Mouse (Mus musculus) intestine, embryonic 16.5 days (tissue): ENCODE data around the gene Dppa3. TPM values are rescaled to one million over a fixed set of nuclear protein-coding genes. Genes with fewer than 3 reads are reported as not detected.
A peak's percentile ranks its signal among the peaks of the same experiment; 100 is the strongest.

ENCODE experiments used
- ATAC-seq: fragments of 200-750 bp; cut with Nextera tagmentation; 2 replicates; pipeline ENCODE4 v1.8.0; 2017; ENCODE audit warnings: moderate TSS enrichment, moderate library complexity
- H3K27ac ChIP-seq: fragments of 300-500 bp; sonication (generic); 2 replicates; pipeline ENCODE4 v1.5.1; 2014; ENCODE audit warnings: mild to moderate bottlenecking, low read length
- H3K27me3 ChIP-seq: fragments of 300-500 bp; sonication (generic); replicated peaks from 2 replicates; pipeline ENCODE4 v1.6.1; 2014; ENCODE audit warnings: low read length, control low read depth, mixed read lengths; ENCODE audit not compliant: control insufficient read depth, insufficient read depth
- H3K36me3 ChIP-seq: fragments of 300-500 bp; sonication (generic); 2 replicates; pipeline ENCODE4 v1.6.1; 2014; ENCODE audit warnings: low read length, control low read depth; ENCODE audit not compliant: control insufficient read depth, insufficient read depth
- H3K4me1 ChIP-seq: fragments of 300-500 bp; sonication (generic); 2 replicates; pipeline ENCODE4 v1.6.1; 2014; ENCODE audit warnings: low read length, control low read depth, mixed read lengths; ENCODE audit not compliant: control insufficient read depth, insufficient read depth
- H3K4me2 ChIP-seq: fragments of 300-500 bp; sonication (generic); 2 replicates; pipeline ENCODE4 v1.6.1; 2014; ENCODE audit warnings: low read depth, low read length, control low read depth
- H3K4me3 ChIP-seq: fragments of 300-500 bp; sonication (generic); 2 replicates; pipeline ENCODE4 v1.5.1; 2014; ENCODE audit warnings: mild to moderate bottlenecking, low read length
- H3K9ac ChIP-seq: fragments of 300-500 bp; sonication (generic); 2 replicates; pipeline ENCODE4 v1.6.1; 2014; ENCODE audit warnings: low read depth, low read length
- H3K9me3 ChIP-seq: fragments of 300-500 bp; sonication (generic); 2 replicates; pipeline ENCODE4 v1.6.1; 2016; ENCODE audit warnings: low read length, control low read depth; ENCODE audit not compliant: control insufficient read depth
- WGBS: fragments of 180-500 bp; shearing (Covaris S2); extraction: QIAGEN DNeasy Blood & Tissue Kit; methylation state at CpG from one replicate; pipeline ENCODE4 v1.1.7; 2014; 5-methylcytosine and 5-hydroxymethylcytosine counted together
- polyA plus RNA-seq: library from polyadenylated mRNA; unstranded; fragments of >200 nt; fragmentation: Nextera tagmentation; extraction: Ambion mirVana; gene quantifications from 2 replicates; pipeline ENCODE4 v1.2.1, GENCODE M21; 2015

Dppa3 gene
- polyA plus RNA-seq, 1 experiment from 2014 or later = not detected

- ATAC-seq = peak; percentile 89
- Histone ChIP-seq H3K4me2 (peak overlapping the region; percentile 60), H3K4me3 (peak overlapping the region; percentile 43), H3K36me3 (no peaks in the 10 kb centered on the region), H3K27ac (no peak overlapping the region), H3K27me3 (no peaks in the 10 kb centered on the region), H3K4me1 (0 out of 2 replicates have a peak, but pooled peaks cover 2% of the 10 kb centered on the region), H3K9me3 (no peaks in the 10 kb centered on the region), H3K9ac (no peak overlapping the region)
- WGBS = 8% methylated on average over 19 of the region's 19 CpGs
Measured at GRCm38 (mm10) chr6:122669406-122670200, 43.4 kb downstream of the Dppa3 start.

- 0 out of 2 replicates have a peak, but pooled peaks cover 2% of the 10 kb centered on the region for H3K4me1 ChIP-seq
- no peaks in the 10 kb centered on the region for H3K36me3 ChIP-seq
- H3K9ac ChIP-seq = no peak overlapping the region
- H3K4me2 ChIP-seq = peak overlapping the region; percentile 60
- no peaks in the 10 kb centered on the region for H3K27me3 ChIP-seq
- 30% methylated on average over 10 of the region's 10 CpGs for WGBS
- H3K9me3 ChIP-seq = no peaks in the 10 kb centered on the region
- H3K4me3 ChIP-seq = peak overlapping the region; percentile 43
- no peak overlapping the region for H3K27ac ChIP-seq
- ATAC-seq = no peak
Measured at GRCm38 (mm10) chr6:122670201-122670551, 44.0 kb downstream of the Dppa3 start.

- Histone ChIP-seq H3K27ac (no peak overlapping the region), H3K27me3 (no peaks in the 10 kb centered on the region), H3K4me3 (no peak overlapping the region), H3K4me2 (no peak overlapping the region), H3K4me1 (0 out of 2 replicates have a peak, but pooled peaks cover 2% of the 10 kb centered on the region), H3K36me3 (no peaks in the 10 kb centered on the region), H3K9ac (no peak overlapping the region), H3K9me3 (no peaks in the 10 kb centered on the region)
- no peak for ATAC-seq
- 90% methylated on average over 4 of the region's 4 CpGs for WGBS
Measured at GRCm38 (mm10) chr6:122670841-122671240, 44.6 kb downstream of the Dppa3 start.

- no peak overlapping the region for H3K4me2 ChIP-seq
- H3K9ac ChIP-seq = no peak overlapping the region
- H3K27me3 ChIP-seq = no peaks in the 10 kb centered on the region
- H3K4me1 ChIP-seq = no peaks in the 10 kb centered on the region
- H3K36me3 ChIP-seq = no peaks in the 10 kb centered on the region
- H3K27ac ChIP-seq = no peak overlapping the region
- H3K4me3 ChIP-seq = no peak overlapping the region
- no peak for ATAC-seq
- H3K9me3 ChIP-seq = no peaks in the 10 kb centered on the region
- 37% methylated on average over 8 of the region's 8 CpGs for WGBS
Measured at GRCm38 (mm10) chr6:122672746-122673145, 46.5 kb downstream of the Dppa3 start.

Other genes with a start within 250 kb of the Dppa3 start
- 3.5 and 3.7 TPM in 2 replicates for gene Rimklb, start 127.6 kb upstream of the Dppa3 start, polyA plus RNA-seq
- 8.8 and 9.2 TPM in 2 replicates for gene Mfap5, start 120.6 kb upstream of the Dppa3 start, polyA plus RNA-seq
- gene Aicda, start 72.6 kb upstream of the Dppa3 start, polyA plus RNA-seq = not detected in 2 replicates
- 9.1 and 12.5 TPM in 2 replicates for gene Apobec1, start 24.0 kb upstream of the Dppa3 start, polyA plus RNA-seq
- gene Gdf3, start 16.3 kb upstream of the Dppa3 start, polyA plus RNA-seq = 0.06 and 0.13 TPM in 2 replicates
- gene Nanog, start 81.1 kb downstream of the Dppa3 start, polyA plus RNA-seq = 0.06 and 0.18 TPM in 2 replicates
- 8.9 and 9.5 TPM in 2 replicates for gene Slc2a3, start 175.2 kb downstream of the Dppa3 start, polyA plus RNA-seq
- gene Foxj2, start 193.5 kb downstream of the Dppa3 start, polyA plus RNA-seq = 3.3 and 3.4 TPM in 2 replicates
- gene C3ar1, start 229.8 kb downstream of the Dppa3 start, polyA plus RNA-seq = 2.1 TPM in 2 replicates
- 60.6 and 60.8 TPM in 2 replicates for gene Necap1, start 248.1 kb downstream of the Dppa3 start, polyA plus RNA-seq